Mouse (Mus musculus): ENCODE measurements around the gene Atp13a3. TPM values are rescaled to one million over a fixed set of nuclear protein-coding genes. Genes with fewer than 3 reads are reported as not detected.
"Not testable (repeated sequence)": the region's sequence is repeated elsewhere in the genome, so short reads cannot be mapped to it uniquely, and the experiment has no call there.

Atp13a3 gene
- total RNA-seq, 2 experiments from 2014 or later, result 60.8 to 66.6 TPM

- DNase-seq, result no peak
- intact Hi-C loops (cut with DNase I), result no loop called here
Measured at GRCm38 (mm10) chr16:30367395-30367794, 38.4 kb downstream of the Atp13a3 start.

- DNase-seq, result no peak
- intact Hi-C loops (cut with DNase I), result no loop called here
Measured at GRCm38 (mm10) chr16:30364604-30365003, 41.2 kb downstream of the Atp13a3 start.

GRCm38 (mm10) chr16:30362528-30362927 lies 43.2 kb downstream of the Atp13a3 start:
- intact Hi-C loops (cut with DNase I), result no loop called here

GRCm38 (mm10) chr16:30353489-30353888 lies 52.3 kb downstream of the Atp13a3 start:
- DNase-seq; intact Hi-C loops (cut with DNase I): not testable (repeated sequence)

More at GRCm38 (mm10) chr16:30362528-30362927, 43.2 kb downstream of the Atp13a3 start:
- DNase-seq, result no peak

- intact Hi-C loops (cut with DNase I), result loop anchor here (2.0 to 10.0 kb wide), 2 partner anchors 61 to 579 kb away; no protein-coding TSS in a partner anchor
- DNase-seq, result peak in 1 of 2 experiments; percentile 29
Measured at GRCm38 (mm10) chr16:30314236-30314635, 91.5 kb downstream of the Atp13a3 start.

GRCm38 (mm10) chr16:30310647-30311046 lies 95.1 kb downstream of the Atp13a3 start, which contains the start of gene Gp5:
Gp5 (minus strand) TSS chr16:30310779.
- intact Hi-C loops (cut with DNase I), result loop anchor here (10.0 kb wide), 1 partner anchor 576 kb away; no protein-coding TSS in a partner anchor
- DNase-seq, result no peak

GRCm38 (mm10) chr16:30310171-30310515 lies 95.6 kb downstream of the Atp13a3 start:
- no peak for DNase-seq
- intact Hi-C loops (cut with DNase I), result loop anchor here (10.0 kb wide), 1 partner anchor 575 kb away; no protein-coding TSS in a partner anchor

GRCm38 (mm10) chr16:30309395-30310170 lies 96.2 kb downstream of the Atp13a3 start:
- DNase-seq, result peak in 1 of 2 experiments; percentile 9
- intact Hi-C loops (cut with DNase I), result loop anchor here (10.0 kb wide), 1 partner anchor 575 kb away; no protein-coding TSS in a partner anchor

GRCm38 (mm10) chr16:30308616-30309394 lies 97.0 kb downstream of the Atp13a3 start:
- intact Hi-C loops (cut with DNase I), result no loop called here
- peak; percentile 36 to 44 for DNase-seq

- DNase-seq, result peak in 1 of 2 experiments; percentile 19
- intact Hi-C loops (cut with DNase I), result no loop called here
Measured at GRCm38 (mm10) chr16:30307961-30308615, 97.7 kb downstream of the Atp13a3 start.

GRCm38 (mm10) chr16:30307306-30307705 lies 98.5 kb downstream of the Atp13a3 start:
- intact Hi-C loops (cut with DNase I), result no loop called here
- no peak for DNase-seq

GRCm38 (mm10) chr16:30306102-30306501 lies 99.7 kb downstream of the Atp13a3 start:
- intact Hi-C loops (cut with DNase I), result no loop called here
- no peak for DNase-seq

- intact Hi-C loops (cut with DNase I), result no loop called here
- DNase-seq, result no peak
Measured at GRCm38 (mm10) chr16:30304236-30304635, 101.5 kb downstream of the Atp13a3 start.

GRCm38 (mm10) chr16:30303411-30303810 lies 102.4 kb downstream of the Atp13a3 start:
- no peak for DNase-seq
- intact Hi-C loops (cut with DNase I), result no loop called here

GRCm38 (mm10) chr16:30302686-30303085 lies 103.1 kb downstream of the Atp13a3 start:
- DNase-seq, result no peak
- intact Hi-C loops (cut with DNase I), result no loop called here

- DNase-seq, result no peak
- intact Hi-C loops (cut with DNase I), result no loop called here
Measured at GRCm38 (mm10) chr16:30299711-30300277, 106.0 kb downstream of the Atp13a3 start.

GRCm38 (mm10) chr16:30297450-30297849 lies 108.3 kb downstream of the Atp13a3 start:
- intact Hi-C loops (cut with DNase I), result no loop called here
- no peak for DNase-seq

- DNase-seq, result no peak
- intact Hi-C loops (cut with DNase I), result no loop called here
Measured at GRCm38 (mm10) chr16:30296601-30297275, 109.0 kb downstream of the Atp13a3 start.

GRCm38 (mm10) chr16:30295106-30295505 lies 110.7 kb downstream of the Atp13a3 start:
- intact Hi-C loops (cut with DNase I), result no loop called here
- no peak for DNase-seq

- DNase-seq, result no peak
Measured at GRCm38 (mm10) chr16:30290436-30290835, 115.3 kb downstream of the Atp13a3 start.

More at GRCm38 (mm10) chr16:30290436-30290835, 115.3 kb downstream of the Atp13a3 start:
- intact Hi-C loops (cut with DNase I), result no loop called here
